Mouse (Mus musculus) neutrophil, adult 5-6 weeks (primary cell): ENCODE data around the gene Tm4sf5. TPM values are rescaled to one million over a fixed set of nuclear protein-coding genes. Genes with fewer than 3 reads are reported as not detected.
"Not testable (repeated sequence)": the region's sequence is repeated elsewhere in the genome, so short reads cannot be mapped to it uniquely, and the experiment has no call there.

Source experiments
- ATAC-seq: fragments of 151-379, 151-347 bp; 2 replicates; pipeline ENCODE4 v1.8.0; 2017; ENCODE audit warnings: mild to moderate bottlenecking, moderate TSS enrichment; ENCODE audit not compliant: insufficient number of reproducible peaks, poor library complexity, low FRiP score, severe bottlenecking; ENCODE audit errors: extremely low read depth
- total RNA-seq: library from RNA; stranded (forward); fragments of 200-1000 nt; gene quantifications from 2 replicates; pipeline ENCODE4 v1.2.3, GENCODE M21; 2017

Gene Tm4sf5
- not detected in 2 replicates for total RNA-seq

DNA sequence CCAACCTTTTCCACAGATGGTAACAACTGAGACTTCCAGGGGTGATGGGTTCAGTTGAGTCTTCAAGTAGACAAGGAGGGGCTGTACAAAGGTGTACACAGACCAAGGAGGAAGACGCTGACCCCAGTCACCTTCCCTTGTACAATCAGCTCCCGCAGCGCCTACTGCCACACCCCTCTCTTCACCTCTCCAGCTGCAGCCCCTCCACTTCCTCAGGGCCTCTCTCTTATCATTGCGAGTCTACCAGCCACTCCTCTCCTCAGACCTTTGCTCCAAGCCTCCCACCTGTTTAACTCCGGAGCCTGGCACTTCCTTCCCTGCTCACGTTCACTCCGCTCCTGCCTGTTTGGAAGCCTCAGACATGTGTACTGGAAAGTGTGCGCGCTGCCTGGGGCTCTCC lies at the start of gene Tm4sf5:
Gene Tm4sf5 (plus strand): TSS at position 275 of the 400 bp plus-strand sequence.
- no peak for ATAC-seq

DNA sequence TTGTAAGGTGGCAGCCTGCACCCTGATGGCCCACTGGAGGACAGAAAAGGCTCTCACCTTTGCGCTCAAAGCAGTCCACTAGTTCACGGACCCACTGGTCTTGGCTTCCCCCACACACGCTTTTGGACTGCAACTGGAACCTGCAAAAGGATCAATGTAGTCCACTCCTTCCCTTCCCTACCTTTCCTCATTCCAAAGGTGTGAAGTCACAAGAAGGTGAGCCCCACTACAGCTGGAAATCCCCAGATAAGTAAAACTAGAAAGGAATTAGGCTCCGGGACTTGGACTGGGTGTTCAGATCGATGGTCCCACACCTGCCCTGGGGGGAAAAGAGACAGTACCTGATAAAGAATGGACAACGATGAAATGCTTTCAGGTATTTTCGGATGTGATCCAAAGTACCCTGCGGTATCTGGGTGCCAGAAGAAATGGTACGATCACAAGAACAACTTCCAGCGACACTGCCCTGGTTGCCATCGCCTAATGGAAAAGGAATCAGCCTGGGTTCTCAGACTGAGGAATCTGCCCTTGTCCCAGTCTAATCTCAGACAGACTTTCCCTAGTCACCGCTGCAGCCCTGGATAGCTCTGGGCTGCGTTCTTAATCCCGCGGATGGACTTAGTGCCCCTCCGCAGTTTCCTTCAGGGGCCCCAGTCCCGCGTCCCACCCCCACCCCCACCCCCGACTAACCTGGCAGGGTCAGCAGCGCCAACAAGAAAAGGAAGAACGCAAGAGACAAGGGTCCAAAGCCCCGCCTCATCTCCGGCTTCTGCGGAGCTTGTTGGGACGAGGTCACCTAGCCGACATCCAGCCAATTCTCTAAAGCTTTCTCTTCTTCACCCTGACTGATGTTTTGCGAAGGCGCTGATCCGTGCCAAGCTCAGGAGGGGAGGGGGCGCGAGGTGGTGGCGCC lies 46.1 kb upstream of the Tm4sf5 start, which contains the start of gene Zmynd15:
Gene Zmynd15 (plus strand): TSS at position 746 of the 913 bp plus-strand sequence.
- ATAC-seq, result no peak

- no peak for ATAC-seq
Measured at GRCm38 (mm10) chr11:70459601-70460101, 45.4 kb upstream of the Tm4sf5 start, which contains the start of gene Cxcl16. Gene Cxcl16, minus strand, starts transcription at chr11:70459984.

DNA sequence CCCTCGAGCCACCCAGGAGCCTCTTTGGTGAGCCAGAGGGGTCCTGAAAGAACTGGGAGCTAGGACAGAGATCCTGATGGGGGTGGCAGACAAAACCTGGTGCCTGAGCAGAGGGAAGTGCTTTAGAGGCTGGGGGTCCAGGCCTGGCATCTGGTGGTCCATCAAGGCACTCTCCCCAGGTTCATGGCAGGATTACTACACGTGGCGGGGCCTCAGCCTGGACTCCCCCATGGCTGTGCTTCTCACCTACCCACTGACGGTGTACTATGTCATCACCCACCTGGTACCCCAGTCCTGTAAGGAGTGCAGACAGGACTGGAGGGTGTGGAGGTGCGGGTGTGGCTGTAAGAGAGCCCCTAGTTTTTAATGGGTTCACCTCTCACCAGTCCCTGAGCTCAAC lies 41.1 kb upstream of the Tm4sf5 start:
- ATAC-seq, result no peak

- no peak for ATAC-seq
Measured at GRCm38 (mm10) chr11:70465211-70465610, 39.8 kb upstream of the Tm4sf5 start.

GRCm38 (mm10) chr11:70465824-70466223 lies 39.2 kb upstream of the Tm4sf5 start:
- no peak for ATAC-seq

- no peak for ATAC-seq
Measured at GRCm38 (mm10) chr11:70467902-70468619, 37.0 kb upstream of the Tm4sf5 start.

- no peak for ATAC-seq
Measured at GRCm38 (mm10) chr11:70469764-70470163, 35.3 kb upstream of the Tm4sf5 start.

GRCm38 (mm10) chr11:70472716-70473115 lies 32.3 kb upstream of the Tm4sf5 start:
- no peak for ATAC-seq

DNA sequence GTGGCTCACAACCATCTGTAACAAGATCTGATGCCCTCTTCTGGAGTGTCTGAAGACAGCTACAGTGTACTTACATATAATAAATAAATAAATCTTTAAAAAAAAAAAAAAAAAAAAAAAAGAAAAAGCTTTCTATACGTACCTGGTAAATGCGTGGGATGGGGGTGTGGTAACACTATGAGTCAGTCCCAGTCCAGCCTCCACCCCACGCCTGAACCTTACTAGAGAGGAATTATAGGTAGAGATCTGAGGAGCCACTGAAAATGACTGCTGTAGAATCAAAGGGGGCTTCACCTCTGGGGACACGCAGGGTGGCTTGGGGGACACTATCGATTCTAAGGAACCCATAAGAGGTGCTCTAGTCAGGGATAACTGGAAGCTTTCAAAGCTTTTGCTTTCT lies 31.8 kb upstream of the Tm4sf5 start:
- ATAC-seq, result not testable (repeated sequence)

DNA sequence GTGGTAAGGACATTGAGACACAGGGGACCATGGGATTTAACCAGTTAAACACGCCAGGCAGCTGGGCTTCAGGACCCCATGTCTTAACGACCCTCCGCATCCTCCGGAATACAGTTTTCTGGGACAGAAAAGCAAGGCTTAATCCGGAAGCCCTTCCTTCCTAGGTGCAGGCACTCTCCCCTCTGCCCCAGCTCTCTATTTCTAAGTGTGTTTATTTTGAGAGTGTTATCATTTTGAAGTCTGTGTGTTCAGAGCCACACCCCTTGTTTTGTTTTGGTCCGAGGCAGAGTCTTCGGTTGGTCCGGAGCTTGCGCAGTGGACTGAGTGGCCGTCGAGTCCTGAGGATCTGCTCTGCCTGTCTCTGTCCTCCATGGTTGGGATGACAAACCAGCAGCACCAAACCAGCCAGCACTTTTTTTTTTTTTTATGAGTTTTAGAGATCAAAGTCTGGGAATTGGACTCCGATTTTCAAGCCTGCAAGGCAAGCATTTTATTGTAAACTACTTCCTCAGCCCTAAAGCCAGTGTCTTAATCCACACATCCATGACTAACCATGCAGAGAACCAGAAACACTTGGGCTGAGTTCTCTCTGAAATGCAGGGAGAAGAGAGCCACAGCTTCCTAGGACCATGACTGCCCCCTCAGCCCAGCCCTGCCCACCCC lies 30.0 kb upstream of the Tm4sf5 start:
- ATAC-seq, result no peak

- no peak for ATAC-seq
Measured at GRCm38 (mm10) chr11:70485498-70485897, 19.5 kb upstream of the Tm4sf5 start.

DNA sequence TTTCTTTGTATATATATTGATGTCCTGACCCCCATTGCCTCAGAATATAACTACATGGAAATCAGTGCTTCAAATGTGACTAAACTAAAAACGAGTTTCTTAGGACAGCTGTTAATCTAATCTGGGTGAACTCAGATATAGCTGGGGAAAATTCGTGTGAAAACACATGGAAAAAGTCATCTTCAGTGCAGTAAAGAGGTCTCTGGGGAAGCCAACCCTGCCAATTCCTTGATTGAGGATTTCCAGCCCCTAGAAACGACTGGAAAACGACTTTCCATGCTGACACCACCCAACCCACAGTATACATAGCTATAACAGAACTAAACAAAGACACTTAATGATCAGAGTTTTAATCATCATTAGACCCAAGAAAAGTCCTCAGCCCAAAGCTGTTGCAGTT lies 17.2 kb upstream of the Tm4sf5 start:
- ATAC-seq, result no peak

DNA sequence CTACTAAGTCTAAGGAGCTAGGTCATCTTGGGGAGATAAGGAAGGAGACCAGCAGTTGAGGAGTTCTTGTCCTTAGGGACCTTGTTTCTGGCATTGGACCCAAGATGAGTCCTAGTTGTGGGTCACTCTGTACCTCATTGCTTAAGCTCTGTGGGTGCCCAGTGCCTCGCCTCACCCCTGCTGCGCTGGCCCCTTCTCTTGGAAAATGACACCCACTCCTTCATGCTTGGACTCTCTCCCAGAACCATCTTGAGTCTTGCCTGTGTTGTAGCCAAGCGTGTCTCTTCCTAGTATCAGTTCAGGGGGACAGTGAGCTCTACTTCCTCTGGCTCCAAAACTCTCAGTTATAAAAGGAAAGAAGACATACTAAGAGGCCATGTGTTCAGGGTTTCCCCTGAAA lies 15.9 kb upstream of the Tm4sf5 start:
- no peak for ATAC-seq

GRCm38 (mm10) chr11:70489684-70490083 lies 15.4 kb upstream of the Tm4sf5 start:
- ATAC-seq, result no peak

DNA sequence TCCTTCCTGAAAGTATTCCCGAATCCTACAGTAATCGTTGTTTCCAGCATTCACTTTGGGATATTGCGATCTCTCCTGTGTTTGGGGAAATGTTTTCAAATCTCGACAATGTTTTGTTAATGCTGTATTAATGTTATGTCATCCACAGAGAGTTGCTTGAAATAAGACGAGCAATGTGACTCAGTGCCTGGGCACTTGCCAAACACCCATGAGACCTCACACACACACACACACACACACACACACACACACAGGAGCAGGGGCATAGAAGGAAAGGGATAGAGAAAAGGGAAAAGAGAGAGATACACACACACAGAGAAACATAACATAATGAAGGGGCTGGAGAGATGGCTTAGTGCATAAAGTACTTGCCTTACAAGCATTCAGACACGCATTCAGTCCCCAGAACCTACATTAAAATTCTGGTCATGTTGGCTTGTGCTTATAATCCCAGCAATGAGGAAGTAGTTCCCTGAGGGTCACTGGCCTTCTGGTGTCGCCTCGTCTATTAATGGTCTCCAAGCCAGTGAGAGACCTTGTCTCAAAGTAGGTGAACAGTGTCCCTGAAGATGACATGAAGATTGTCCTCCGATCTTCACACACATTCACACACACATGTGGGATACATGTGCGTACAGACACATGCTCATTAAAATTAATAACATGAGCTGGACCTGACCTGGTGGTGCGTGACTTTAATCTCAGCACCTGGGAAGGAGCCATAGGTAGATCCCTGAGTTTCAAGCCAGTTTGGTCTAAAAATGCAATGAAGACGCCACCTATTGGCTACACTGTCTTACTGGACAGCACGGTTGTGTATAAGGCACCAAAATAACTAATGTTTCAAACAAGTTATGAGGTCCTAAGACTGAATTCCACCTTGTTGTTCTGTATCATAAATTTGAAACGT lies 5.2 kb upstream of the Tm4sf5 start:
- ATAC-seq, result 0 out of 2 replicates have a peak, but pooled peaks have one; percentile 13

GRCm38 (mm10) chr11:70500476-70500812 lies 4.6 kb upstream of the Tm4sf5 start:
- ATAC-seq, result no peak

- no peak for ATAC-seq
Measured at GRCm38 (mm10) chr11:70502018-70502417, 3.0 kb upstream of the Tm4sf5 start.
